Mouse (Mus musculus) liver, embryonic 14.5 days (tissue): ENCODE results near the gene Cmah.

ENCODE experiments used
- CTCF ChIP-seq: IDR thresholded peaks from 2 replicates; pipeline ENCODE4 v1.5.1; 2016; ENCODE audit warnings: antibody characterized with exemption, low read depth, control low read depth
- EP300 ChIP-seq: IDR thresholded peaks from 2 replicates; pipeline ENCODE4 v1.6.1; 2016; ENCODE audit warnings: antibody characterized with exemption, low read depth

GRCm38 (mm10) chr13:24489515-24489914 is 162.3 kb downstream of the Cmah start:
- TF ChIP-seq CTCF (no peak), EP300 (0 out of 2 replicates have a peak, but pooled peaks have one; percentile 23)
